Mouse (Mus musculus): ENCODE data around the gene Lrba.

DNA sequence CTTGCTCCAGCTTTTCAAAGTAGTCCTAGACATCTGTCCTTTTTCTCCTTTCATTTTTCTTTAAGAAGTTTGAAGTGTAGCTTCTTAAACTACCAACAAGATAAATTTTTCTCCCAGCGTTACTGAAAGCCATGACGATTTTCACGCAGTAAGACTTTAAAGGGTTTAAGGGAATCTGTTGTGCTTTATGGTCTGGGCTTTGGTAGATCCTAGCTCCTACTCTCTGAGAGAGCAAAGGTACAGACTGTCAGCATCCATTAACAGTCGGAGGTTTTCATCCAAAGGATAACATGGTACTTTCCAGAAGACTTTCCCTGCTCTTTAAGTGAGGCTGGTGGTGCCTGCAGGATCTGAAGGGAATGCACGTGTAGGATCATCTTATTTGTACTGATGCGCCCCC lies 544.5 kb downstream of the Lrba start:
- TF ChIP-seq CTCF (IDR thresholded peaks at IDR 0.05; ENCODE audit: low read depth) (no peak), EP300 (IDR thresholded peaks at IDR 0.05; ENCODE audit: low read depth) (no peak)

Measured in heart, postnatal 0 days (tissue).